Mouse (Mus musculus): ENCODE measurements around the gene Tshz2. TPM values are rescaled to one million over a fixed set of nuclear protein-coding genes. Genes with fewer than 3 reads are reported as not detected.
A peak's percentile ranks its signal among the peaks of the same experiment; 100 is the strongest.

The Tshz2 gene
- polyA plus RNA-seq, 1 experiment from 2014 or later, result 5.1 TPM

- peaks cover 13% of the 10 kb centered on the region for H3K4me1 ChIP-seq (replicated peaks)
- peaks cover 6% of the 10 kb centered on the region; the same call in 1 of the 2 replicates for H3K27me3 ChIP-seq (ENCODE audit: insufficient read depth, poor library complexity, severe bottlenecking)
- H3K9me3 ChIP-seq, result no peaks in the 10 kb centered on the region
- DNase-seq (ENCODE audit: low spot score), result no peak
- WGBS, result 75% methylated on average over 14 of the region's 14 CpGs
- no peak overlapping the region for H3K27ac ChIP-seq
- no peaks in the 10 kb centered on the region for H3K36me3 ChIP-seq
- no peak overlapping the region for H3K4me3 ChIP-seq
Measured at GRCm38 (mm10) chr2:169928447-169929120, 295.8 kb downstream of the Tshz2 start.

- H3K9me3 ChIP-seq, result no peaks in the 10 kb centered on the region
- peaks cover 6% of the 10 kb centered on the region; the same call in 1 of the 2 replicates for H3K27me3 ChIP-seq (ENCODE audit: insufficient read depth, poor library complexity, severe bottlenecking)
- 59% methylated on average over 23 of the region's 23 CpGs for WGBS
- DNase-seq (ENCODE audit: low spot score), result peak; percentile 67
- H3K4me1 ChIP-seq (replicated peaks), result peaks cover 13% of the 10 kb centered on the region
- peak overlapping the region; percentile 49 for H3K4me3 ChIP-seq
- no peaks in the 10 kb centered on the region for H3K36me3 ChIP-seq
- peak overlapping the region; percentile 79 for H3K27ac ChIP-seq
Measured at GRCm38 (mm10) chr2:169929540-169930497, 297.0 kb downstream of the Tshz2 start.

- H3K4me3 ChIP-seq, result no peak overlapping the region
- H3K27me3 ChIP-seq (ENCODE audit: insufficient read depth, poor library complexity, severe bottlenecking), result 0 out of 2 replicates have a peak, but pooled peaks cover 3% of the 10 kb centered on the region
- no peaks in the 10 kb centered on the region for H3K9me3 ChIP-seq
- DNase-seq (ENCODE audit: low spot score), result no peak
- H3K4me1 ChIP-seq (replicated peaks), result no peaks in the 10 kb centered on the region
- H3K27ac ChIP-seq, result no peak overlapping the region
- 90% methylated on average over 6 of the region's 6 CpGs for WGBS
- no peaks in the 10 kb centered on the region for H3K36me3 ChIP-seq
Measured at GRCm38 (mm10) chr2:169935642-169936041, 302.8 kb downstream of the Tshz2 start.

- no peaks in the 10 kb centered on the region; the same call in 1 of the 2 replicates for H3K9me3 ChIP-seq
- H3K4me1 ChIP-seq (replicated peaks), result no peaks in the 10 kb centered on the region
- H3K36me3 ChIP-seq, result no peaks in the 10 kb centered on the region
- DNase-seq (ENCODE audit: low spot score), result no peak
- no peak overlapping the region for H3K27ac ChIP-seq
- no peaks in the 10 kb centered on the region for H3K27me3 ChIP-seq (ENCODE audit: insufficient read depth, poor library complexity, severe bottlenecking)
- no peak overlapping the region for H3K4me3 ChIP-seq
- 86% methylated on average over 16 of the region's 16 CpGs for WGBS
Measured at GRCm38 (mm10) chr2:169940297-169941142, 307.7 kb downstream of the Tshz2 start.

- H3K4me1 ChIP-seq (replicated peaks), result 0 out of 2 replicates have a peak, but pooled peaks cover 2% of the 10 kb centered on the region
- WGBS, result 95% methylated on average over 6 of the region's 6 CpGs
- H3K27me3 ChIP-seq (ENCODE audit: insufficient read depth, poor library complexity, severe bottlenecking), result no peaks in the 10 kb centered on the region
- H3K4me3 ChIP-seq, result no peak overlapping the region
- no peak for DNase-seq (ENCODE audit: low spot score)
- H3K9me3 ChIP-seq, result no peaks in the 10 kb centered on the region; the same call in 1 of the 2 replicates
- no peaks in the 10 kb centered on the region for H3K36me3 ChIP-seq
- no peak overlapping the region for H3K27ac ChIP-seq
Measured at GRCm38 (mm10) chr2:169943727-169944126, 310.9 kb downstream of the Tshz2 start.

- Histone ChIP-seq H3K4me3 (no peak overlapping the region), H3K9me3 (no peaks in the 10 kb centered on the region; the same call in 1 of the 2 replicates), H3K27me3 (ENCODE audit: insufficient read depth, poor library complexity, severe bottlenecking) (no peaks in the 10 kb centered on the region), H3K27ac (no peak overlapping the region), H3K36me3 (no peaks in the 10 kb centered on the region), H3K4me1 (replicated peaks) (0 out of 2 replicates have a peak, but pooled peaks cover 2% of the 10 kb centered on the region)
- 89% methylated on average over 6 of the region's 6 CpGs for WGBS
- DNase-seq (ENCODE audit: low spot score), result no peak
Measured at GRCm38 (mm10) chr2:169948139-169948538, 315.3 kb downstream of the Tshz2 start.

- 0 out of 2 replicates have a peak, but pooled peaks cover 2% of the 10 kb centered on the region for H3K4me1 ChIP-seq (replicated peaks)
- no peak overlapping the region for H3K4me3 ChIP-seq
- no peaks in the 10 kb centered on the region for H3K36me3 ChIP-seq
- 83% methylated on average over 8 of the region's 8 CpGs for WGBS
- no peak overlapping the region for H3K27ac ChIP-seq
- H3K27me3 ChIP-seq (ENCODE audit: insufficient read depth, poor library complexity, severe bottlenecking), result no peaks in the 10 kb centered on the region
- H3K9me3 ChIP-seq, result no peaks in the 10 kb centered on the region
- DNase-seq (ENCODE audit: low spot score), result no peak
Measured at GRCm38 (mm10) chr2:169951041-169951440, 318.2 kb downstream of the Tshz2 start.

- no peak for DNase-seq (ENCODE audit: low spot score)
- Histone ChIP-seq H3K9me3 (no peaks in the 10 kb centered on the region), H3K27ac (no peak overlapping the region), H3K4me1 (replicated peaks) (no peaks in the 10 kb centered on the region), H3K36me3 (no peaks in the 10 kb centered on the region), H3K4me3 (no peak overlapping the region), H3K27me3 (ENCODE audit: insufficient read depth, poor library complexity, severe bottlenecking) (no peaks in the 10 kb centered on the region)
- 89% methylated on average over 2 of the region's 2 CpGs for WGBS
Measured at GRCm38 (mm10) chr2:169952981-169953380, 320.2 kb downstream of the Tshz2 start.

- DNase-seq (ENCODE audit: low spot score), result no peak
- Histone ChIP-seq H3K27ac (no peak overlapping the region), H3K4me1 (replicated peaks) (peaks cover 27% of the 10 kb centered on the region), H3K36me3 (no peaks in the 10 kb centered on the region), H3K9me3 (no peaks in the 10 kb centered on the region), H3K27me3 (ENCODE audit: insufficient read depth, poor library complexity, severe bottlenecking) (peaks cover 11% of the 10 kb centered on the region), H3K4me3 (no peak overlapping the region)
- 40% methylated on average over 17 of the region's 17 CpGs for WGBS
Measured at GRCm38 (mm10) chr2:169958736-169959573, 326.1 kb downstream of the Tshz2 start.

GRCm38 (mm10) chr2:169961463-169962230 lies 328.8 kb downstream of the Tshz2 start:
- Histone ChIP-seq H3K4me3 (peak overlapping the region; percentile 49), H3K27me3 (ENCODE audit: insufficient read depth, poor library complexity, severe bottlenecking) (peaks cover 11% of the 10 kb centered on the region), H3K36me3 (no peaks in the 10 kb centered on the region), H3K4me1 (replicated peaks) (peaks cover 27% of the 10 kb centered on the region), H3K27ac (peak overlapping the region; percentile 75), H3K9me3 (no peaks in the 10 kb centered on the region)
- 19% methylated on average over 24 of the region's 24 CpGs for WGBS
- DNase-seq (ENCODE audit: low spot score), result peak; percentile 27

GRCm38 (mm10) chr2:169962231-169962600 lies 329.4 kb downstream of the Tshz2 start:
- WGBS, result 34% methylated on average over 8 of the region's 8 CpGs

More at GRCm38 (mm10) chr2:169962231-169962600, 329.4 kb downstream of the Tshz2 start:
- H3K27ac ChIP-seq, result peak overlapping the region; percentile 75; the same call in 1 of the 2 replicates
- peak overlapping the region; percentile 49 for H3K4me3 ChIP-seq
- H3K9me3 ChIP-seq, result no peaks in the 10 kb centered on the region
- H3K4me1 ChIP-seq (replicated peaks), result peaks cover 27% of the 10 kb centered on the region
- H3K36me3 ChIP-seq, result no peaks in the 10 kb centered on the region
- peaks cover 11% of the 10 kb centered on the region for H3K27me3 ChIP-seq (ENCODE audit: insufficient read depth, poor library complexity, severe bottlenecking)
- DNase-seq (ENCODE audit: low spot score), result peak; percentile 15

Data from hindbrain, embryonic 10.5 days (tissue).